Mouse (Mus musculus): ENCODE measurements around the gene Icam4. TPM values are rescaled to one million over a fixed set of nuclear protein-coding genes. Genes with fewer than 3 reads are reported as not detected.

Icam4 gene
- polyA plus RNA-seq, 1 experiment: 0.65 TPM

DNA sequence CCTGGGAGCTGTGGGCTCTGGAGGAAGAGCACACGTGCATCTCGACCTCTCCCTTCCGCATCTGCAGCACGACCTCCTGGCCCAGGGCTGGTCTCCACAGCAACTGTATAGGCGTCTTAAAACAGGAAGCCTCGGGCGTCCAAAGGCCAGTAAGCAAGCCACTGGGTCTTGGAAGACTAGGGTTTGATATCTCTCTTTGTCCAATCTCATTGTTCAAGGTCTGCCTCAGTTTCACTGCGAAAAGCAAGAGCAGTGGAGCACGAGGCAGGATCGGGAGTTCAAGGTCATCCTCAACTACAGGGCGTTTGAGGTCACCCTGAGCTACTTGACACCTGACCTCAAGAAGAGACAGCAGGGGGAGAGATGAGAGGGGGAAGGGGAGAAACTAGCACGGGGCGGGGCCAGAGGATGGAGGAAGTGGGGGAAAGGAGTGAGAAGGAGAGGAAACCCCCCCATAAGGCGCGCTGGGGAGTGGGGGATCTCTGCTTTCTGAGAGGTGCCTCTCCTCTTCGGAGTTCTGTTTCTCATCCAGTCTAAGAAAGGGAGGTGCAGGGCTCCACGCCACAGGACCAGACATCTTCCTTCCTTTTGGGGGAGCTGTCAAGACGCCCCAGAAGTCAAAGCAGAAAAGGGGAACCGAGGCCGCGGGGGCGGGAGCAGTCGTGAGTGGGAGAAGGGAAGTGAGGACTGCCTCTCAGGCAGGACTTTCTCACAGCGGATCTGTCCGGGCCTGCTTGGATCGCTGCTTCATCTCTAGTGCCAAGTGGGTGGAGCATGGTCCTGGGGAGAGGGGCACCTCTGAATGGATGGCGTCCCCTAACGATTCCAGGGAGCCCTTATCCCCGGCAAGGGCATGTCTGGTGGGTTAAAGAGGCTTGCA is 14.2 kb upstream of the Icam4 start:
- Histone ChIP-seq H3K4me3 (replicated peaks; ENCODE audit: insufficient read depth, low read depth, low read length) (no peak overlapping the region), H3K27ac (ENCODE audit: insufficient read depth, low read length) (no peak overlapping the region), H3K27me3 (ENCODE audit: control insufficient read depth, insufficient read depth, low read length) (peaks cover 2% of the 10 kb centered on the region; the same call in 1 of the 2 replicates), H3K4me1 (ENCODE audit: control insufficient read depth, insufficient read depth, low read length) (no peaks in the 10 kb centered on the region)
- TF ChIP-seq POLR2A (IDR thresholded peaks at IDR 0.05; ENCODE audit: borderline replicate concordance, insufficient read depth, low read length) (no peak), CTCF (IDR thresholded peaks at IDR 0.05; ENCODE audit: borderline replicate concordance, insufficient read depth, low read depth, low read length) (no peak)
- WGBS: 6% methylated on average over 29 of the region's 29 CpGs
- no peak for DNase-seq

DNA sequence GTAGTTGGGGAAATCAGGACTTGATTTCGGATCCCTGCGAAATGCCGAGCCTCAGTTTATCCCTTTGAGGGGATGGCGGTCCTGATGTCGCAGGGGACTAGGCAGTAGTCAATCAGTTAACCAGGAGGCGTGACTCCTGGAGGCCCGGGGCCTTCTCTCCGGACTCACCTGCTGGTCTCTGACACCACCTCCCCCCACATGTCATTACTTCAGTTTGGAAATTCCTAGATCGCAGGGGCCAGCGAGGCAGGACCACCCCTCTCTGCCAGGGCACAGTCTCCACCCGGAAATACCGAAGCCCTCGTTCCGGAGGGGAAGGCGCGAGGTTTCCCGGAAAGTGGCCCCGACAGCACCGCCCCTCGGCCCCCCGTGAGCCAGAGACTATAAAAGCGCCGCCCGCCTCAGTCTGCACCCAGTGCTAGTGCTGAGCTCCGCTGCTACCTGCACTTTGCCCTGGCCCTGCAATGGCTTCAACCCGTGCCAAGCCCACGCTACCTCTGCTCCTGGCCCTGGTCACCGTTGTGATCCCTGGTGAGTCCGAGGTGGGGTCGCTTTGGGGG is 13.5 kb upstream of the Icam4 start, which contains the start of gene Icam1:
TSS of gene Icam1 (plus strand) at position 415 of the 560 bp plus-strand sequence.
- peak within 1 kb of the TSS; percentile 22 for H3K4me3 ChIP-seq (replicated peaks; ENCODE audit: insufficient read depth, low read depth, low read length)
- DNase-seq: no peak
- no peak within 1 kb of the TSS for H3K27ac ChIP-seq (ENCODE audit: insufficient read depth, low read length)
- peaks cover 2% of the 10 kb centered on the region; the same call in 1 of the 2 replicates for H3K27me3 ChIP-seq (ENCODE audit: control insufficient read depth, insufficient read depth, low read length)
- WGBS: 1% methylated on average over 30 of the region's 30 CpGs
- TF ChIP-seq CTCF (IDR thresholded peaks at IDR 0.05; ENCODE audit: borderline replicate concordance, insufficient read depth, low read depth, low read length): no peak
- no peak for TF ChIP-seq POLR2A (IDR thresholded peaks at IDR 0.05; ENCODE audit: borderline replicate concordance, insufficient read depth, low read length)
- no peaks in the 10 kb centered on the region for H3K4me1 ChIP-seq (ENCODE audit: control insufficient read depth, insufficient read depth, low read length)

- WGBS: 7% methylated on average over 17 of the region's 17 CpGs
- peaks cover 2% of the 10 kb centered on the region; the same call in 1 of the 2 replicates for H3K27me3 ChIP-seq (ENCODE audit: control insufficient read depth, insufficient read depth, low read length)
- TF ChIP-seq CTCF (IDR thresholded peaks at IDR 0.05; ENCODE audit: borderline replicate concordance, insufficient read depth, low read depth, low read length) (no peak), POLR2A (IDR thresholded peaks at IDR 0.05; ENCODE audit: borderline replicate concordance, insufficient read depth, low read length) (no peak)
- H3K27ac ChIP-seq (ENCODE audit: insufficient read depth, low read length): no peak overlapping the region
- H3K4me3 ChIP-seq (replicated peaks; ENCODE audit: insufficient read depth, low read depth, low read length): no peak overlapping the region
- H3K4me1 ChIP-seq (ENCODE audit: control insufficient read depth, insufficient read depth, low read length): no peaks in the 10 kb centered on the region
- DNase-seq: no peak
These were observed 12.6 kb upstream of the Icam4 start for GRCm38 (mm10) chr9:21016331-21017176.

GRCm38 (mm10) chr9:21017177-21017575 is 12.0 kb upstream of the Icam4 start:
- Histone ChIP-seq H3K27me3 (ENCODE audit: control insufficient read depth, insufficient read depth, low read length) (peaks cover 2% of the 10 kb centered on the region; the same call in 1 of the 2 replicates), H3K27ac (ENCODE audit: insufficient read depth, low read length) (no peak overlapping the region), H3K4me3 (replicated peaks; ENCODE audit: insufficient read depth, low read depth, low read length) (no peak overlapping the region), H3K4me1 (ENCODE audit: control insufficient read depth, insufficient read depth, low read length) (no peaks in the 10 kb centered on the region)
- no peak for TF ChIP-seq CTCF (IDR thresholded peaks at IDR 0.05; ENCODE audit: borderline replicate concordance, insufficient read depth, low read depth, low read length)
- TF ChIP-seq POLR2A (IDR thresholded peaks at IDR 0.05; ENCODE audit: borderline replicate concordance, insufficient read depth, low read length): no peak
- no peak for DNase-seq
- WGBS: 21% methylated on average over 4 of the region's 4 CpGs

- H3K27ac ChIP-seq (ENCODE audit: insufficient read depth, low read length): no peak overlapping the region
- H3K4me1 ChIP-seq (ENCODE audit: control insufficient read depth, insufficient read depth, low read length): no peaks in the 10 kb centered on the region
- DNase-seq: no peak
- WGBS: 76% methylated on average over 2 of the region's 2 CpGs
- H3K27me3 ChIP-seq (ENCODE audit: control insufficient read depth, insufficient read depth, low read length): peaks cover 2% of the 10 kb centered on the region; the same call in 1 of the 2 replicates
- no peak for TF ChIP-seq POLR2A (IDR thresholded peaks at IDR 0.05; ENCODE audit: borderline replicate concordance, insufficient read depth, low read length)
- no peak for TF ChIP-seq CTCF (IDR thresholded peaks at IDR 0.05; ENCODE audit: borderline replicate concordance, insufficient read depth, low read depth, low read length)
- no peak overlapping the region for H3K4me3 ChIP-seq (replicated peaks; ENCODE audit: insufficient read depth, low read depth, low read length)
These were observed 10.6 kb upstream of the Icam4 start for GRCm38 (mm10) chr9:21018600-21018999.

DNA sequence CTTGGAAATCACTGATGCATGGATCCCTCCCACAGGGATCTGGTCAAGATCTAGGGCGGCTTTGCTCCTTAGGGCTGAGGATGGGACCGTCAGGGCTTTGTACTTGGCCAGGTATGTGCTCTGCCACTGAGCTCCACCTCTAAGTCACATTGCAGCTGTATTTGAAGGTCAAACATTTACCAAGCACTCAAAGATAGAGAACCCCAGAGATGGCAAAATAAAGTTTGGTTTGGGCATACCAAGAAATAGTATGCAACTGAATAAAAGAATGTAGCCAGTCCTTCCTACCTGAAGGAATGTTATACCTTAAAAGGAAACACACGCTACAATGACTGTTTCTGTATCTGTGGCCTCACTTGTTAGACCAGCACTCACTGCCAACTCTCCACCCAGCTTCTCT is 7.8 kb upstream of the Icam4 start:
- no peak overlapping the region for H3K27ac ChIP-seq (ENCODE audit: insufficient read depth, low read length)
- H3K4me3 ChIP-seq (replicated peaks; ENCODE audit: insufficient read depth, low read depth, low read length): no peak overlapping the region
- DNase-seq: no peak
- H3K27me3 ChIP-seq (ENCODE audit: control insufficient read depth, insufficient read depth, low read length): 0 out of 2 replicates have a peak, but pooled peaks cover 2% of the 10 kb centered on the region
- no peaks in the 10 kb centered on the region for H3K4me1 ChIP-seq (ENCODE audit: control insufficient read depth, insufficient read depth, low read length)
- TF ChIP-seq CTCF (IDR thresholded peaks at IDR 0.05; ENCODE audit: borderline replicate concordance, insufficient read depth, low read depth, low read length) (no peak), POLR2A (IDR thresholded peaks at IDR 0.05; ENCODE audit: borderline replicate concordance, insufficient read depth, low read length) (no peak)
- 65% methylated on average over 3 of the region's 3 CpGs for WGBS

- Histone ChIP-seq H3K27me3 (ENCODE audit: control insufficient read depth, insufficient read depth, low read length) (no peaks in the 10 kb centered on the region), H3K4me3 (replicated peaks; ENCODE audit: insufficient read depth, low read depth, low read length) (no peak overlapping the region), H3K27ac (ENCODE audit: insufficient read depth, low read length) (no peak overlapping the region), H3K4me1 (ENCODE audit: control insufficient read depth, insufficient read depth, low read length) (no peaks in the 10 kb centered on the region)
- DNase-seq: no peak
- TF ChIP-seq POLR2A (IDR thresholded peaks at IDR 0.05; ENCODE audit: borderline replicate concordance, insufficient read depth, low read length) (no peak), CTCF (IDR thresholded peaks at IDR 0.05; ENCODE audit: borderline replicate concordance, insufficient read depth, low read depth, low read length) (no peak)
- WGBS: 56% methylated on average over 6 of the region's 6 CpGs
These were observed 6.9 kb upstream of the Icam4 start for GRCm38 (mm10) chr9:21022288-21022687.

Data from cerebellum, adult 2 months (tissue).